Mouse (Mus musculus) layer of hippocampus, postnatal 36 days (tissue): Measurements from ENCODE around the gene Nfib. TPM values are rescaled to one million over a fixed set of nuclear protein-coding genes. Genes with fewer than 3 reads are reported as not detected.

Source experiments
- DNase-seq, 2 experiments: peaks; one replicate each; pipeline ENCODE4 v3.0.0; 2022
- total RNA-seq, 2 experiments: library from RNA; stranded (reverse); gene quantifications; 2 replicates each; pipeline ENCODE4 v1.2.3; 2021

The Nfib gene
- total RNA-seq, 2 experiments from 2014 or later, result 181 to 202 TPM

- DNase-seq, result no peak
Observed at GRCm38 (mm10) chr4:82538069-82538811, 167.3 kb downstream of the Nfib start.

DNA sequence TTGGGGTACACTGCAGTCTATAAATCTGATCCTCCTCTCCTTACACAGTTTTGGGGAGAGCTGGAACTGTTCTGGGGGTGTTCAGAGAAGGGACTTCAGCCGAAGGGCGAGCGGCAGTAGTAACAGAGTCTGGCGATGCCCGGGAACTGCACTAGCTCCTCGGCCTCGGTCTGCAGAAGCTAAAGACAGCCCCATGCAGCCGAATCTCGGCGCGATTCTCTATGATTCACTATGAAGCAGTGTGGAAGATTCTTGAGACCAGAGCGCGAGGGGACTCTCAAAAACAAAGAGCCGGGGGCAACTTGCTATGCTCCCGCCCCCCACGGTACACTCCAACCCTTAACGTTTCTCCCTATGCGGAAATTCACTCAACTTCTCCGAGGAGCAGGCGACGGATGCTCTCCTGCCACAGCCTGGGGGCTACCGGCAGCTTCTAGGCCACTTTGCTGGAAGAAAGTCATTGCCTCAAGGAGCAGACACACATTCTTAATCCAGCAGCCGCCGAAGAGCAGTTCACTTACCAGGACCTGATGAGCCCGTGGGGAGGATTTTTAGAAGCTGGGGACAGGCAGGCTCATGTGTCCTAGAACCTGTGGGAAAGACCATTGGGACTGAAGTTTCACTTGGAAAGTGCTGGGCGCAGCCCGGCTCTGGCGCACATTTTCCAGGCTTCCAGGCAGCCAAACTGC, 168.1 kb downstream of the Nfib start:
- DNase-seq, result peak; percentile 65 to 66

- DNase-seq, result peak; percentile 58 to 65
Observed at GRCm38 (mm10) chr4:82536435-82537278, 168.9 kb downstream of the Nfib start.

DNA sequence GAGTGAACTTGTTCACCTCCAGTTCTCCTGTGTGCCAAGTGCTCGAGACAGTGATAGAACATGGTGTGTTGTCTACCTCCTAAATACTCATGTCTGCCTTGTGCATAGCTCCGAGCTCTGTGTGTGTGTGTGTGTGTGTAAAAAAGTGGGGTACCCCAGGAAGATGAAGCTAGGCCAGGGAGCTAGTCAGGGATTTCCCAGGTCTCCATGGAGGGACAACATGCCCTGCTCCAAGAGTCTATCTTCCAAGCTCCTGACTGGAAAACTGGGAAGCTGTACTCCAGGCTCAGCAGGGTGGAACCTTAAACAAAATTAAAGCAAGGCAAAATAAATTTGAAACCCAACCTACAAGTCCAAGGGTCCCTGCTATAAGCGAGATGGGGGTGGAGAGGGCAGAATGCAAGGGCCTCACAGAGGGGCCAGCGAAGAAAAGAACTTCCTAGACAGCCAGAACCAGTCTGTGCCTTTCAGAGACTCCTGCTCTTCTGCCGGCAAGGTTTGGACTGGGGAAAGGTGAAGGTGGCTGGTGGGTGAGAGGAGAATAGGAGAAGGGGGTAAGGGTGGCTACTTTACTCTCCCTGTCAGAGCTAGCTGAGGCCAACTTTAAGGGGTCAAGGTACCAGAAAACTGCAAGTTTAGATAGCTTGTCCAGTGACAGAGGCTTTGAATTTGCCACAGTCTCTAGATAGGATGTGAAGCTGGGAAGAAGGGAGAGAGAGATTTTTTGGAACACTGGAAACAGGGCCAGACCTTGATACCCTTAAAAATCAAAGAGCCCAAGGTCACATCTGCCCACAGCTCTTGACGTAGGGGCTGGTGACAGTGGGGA, 169.7 kb downstream of the Nfib start:
- DNase-seq, result no peak

GRCm38 (mm10) chr4:82533231-82533630, 172.3 kb downstream of the Nfib start:
- DNase-seq, result no peak

GRCm38 (mm10) chr4:82532443-82533191, 172.9 kb downstream of the Nfib start:
- no peak for DNase-seq

GRCm38 (mm10) chr4:82531977-82532376, 173.6 kb downstream of the Nfib start:
- no peak for DNase-seq

- DNase-seq, result no peak
Observed at GRCm38 (mm10) chr4:82530875-82531353, 174.6 kb downstream of the Nfib start.

DNA sequence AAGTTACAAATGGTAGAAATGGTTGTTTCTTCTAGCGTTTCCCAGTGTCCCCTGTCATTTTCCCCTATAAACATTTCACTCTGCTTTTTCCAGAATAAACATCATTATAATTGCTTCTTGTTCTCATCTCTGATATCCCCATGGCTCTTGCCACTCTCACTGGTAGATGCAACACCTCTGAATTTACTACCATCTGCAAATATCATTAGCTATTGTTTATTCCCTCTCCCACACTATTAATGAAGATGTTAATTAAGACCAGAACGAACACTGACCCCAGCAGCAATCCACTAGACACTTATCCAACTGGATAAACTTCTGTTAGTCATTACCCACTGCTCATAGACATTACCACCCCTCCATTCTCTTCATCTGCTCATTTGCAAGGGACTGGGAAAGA, 176.6 kb downstream of the Nfib start:
- no peak for DNase-seq

DNA sequence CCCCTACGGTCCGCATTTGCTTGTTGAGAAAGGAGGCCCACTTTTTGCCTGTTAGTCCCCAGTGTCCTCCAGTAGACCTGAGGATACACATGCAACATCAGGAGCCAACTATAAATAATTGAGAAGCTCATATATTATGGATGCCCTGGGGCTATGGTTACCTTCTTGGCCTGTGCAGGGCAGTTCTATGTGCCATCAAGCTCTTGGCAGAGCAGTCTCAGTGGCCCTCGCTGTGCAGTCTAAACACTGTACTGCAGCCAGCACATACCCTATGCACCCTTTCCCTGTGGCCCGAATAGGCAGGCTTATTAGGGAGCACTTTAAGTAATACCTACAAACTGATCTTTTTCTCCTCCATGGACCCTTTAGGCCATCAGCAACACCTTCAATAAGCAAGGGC, 185.6 kb downstream of the Nfib start:
- no peak for DNase-seq

DNA sequence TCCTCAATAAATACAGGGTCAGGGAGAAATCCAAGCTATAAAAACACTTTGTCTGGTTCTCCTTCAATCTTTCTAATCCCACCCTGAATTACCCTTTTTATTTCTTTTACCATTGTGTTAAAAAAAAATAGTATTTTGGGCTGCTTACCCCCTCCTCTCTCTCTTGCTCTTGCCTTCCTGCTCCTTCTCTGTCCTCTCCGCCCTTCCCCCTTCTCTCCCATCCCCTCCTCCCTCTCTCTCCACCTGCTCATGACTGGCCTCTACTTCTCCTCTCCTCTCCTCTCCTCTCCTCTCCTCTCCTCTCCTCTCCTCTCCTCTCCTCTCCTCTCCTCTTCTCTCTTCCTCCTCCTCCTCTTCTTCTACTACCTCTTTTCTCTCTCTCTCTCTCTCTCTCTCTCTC, 187.4 kb downstream of the Nfib start:
- no peak for DNase-seq

- DNase-seq, result no peak
Observed at GRCm38 (mm10) chr4:82517311-82517710, 188.2 kb downstream of the Nfib start.

DNA sequence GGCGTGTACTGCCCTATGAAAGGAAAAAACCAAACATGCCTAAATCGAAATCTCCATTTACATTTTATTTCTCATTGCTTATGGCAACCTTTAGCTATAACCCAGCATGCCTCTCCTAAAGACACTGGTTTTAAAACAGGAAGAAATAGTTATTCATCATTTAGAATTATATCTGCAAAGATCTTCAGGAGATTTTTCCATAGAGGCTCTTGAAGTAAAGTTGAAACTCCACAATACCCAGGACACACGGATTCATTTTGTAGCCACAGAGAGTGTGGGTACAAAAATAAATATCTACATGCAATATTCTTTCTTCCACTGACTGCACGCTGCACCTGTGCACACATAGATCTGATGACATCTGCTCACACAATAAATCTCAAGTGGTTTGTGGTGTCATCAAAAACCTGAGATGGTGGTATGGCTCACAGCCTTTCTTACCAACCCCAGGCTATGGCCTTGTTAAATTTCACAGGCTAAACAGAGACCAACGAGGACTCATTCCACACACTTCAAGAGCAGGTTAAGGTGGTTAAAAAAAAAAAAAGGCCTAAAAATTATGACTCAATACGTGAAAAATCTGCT, 189.2 kb downstream of the Nfib start:
- no peak for DNase-seq

DNA sequence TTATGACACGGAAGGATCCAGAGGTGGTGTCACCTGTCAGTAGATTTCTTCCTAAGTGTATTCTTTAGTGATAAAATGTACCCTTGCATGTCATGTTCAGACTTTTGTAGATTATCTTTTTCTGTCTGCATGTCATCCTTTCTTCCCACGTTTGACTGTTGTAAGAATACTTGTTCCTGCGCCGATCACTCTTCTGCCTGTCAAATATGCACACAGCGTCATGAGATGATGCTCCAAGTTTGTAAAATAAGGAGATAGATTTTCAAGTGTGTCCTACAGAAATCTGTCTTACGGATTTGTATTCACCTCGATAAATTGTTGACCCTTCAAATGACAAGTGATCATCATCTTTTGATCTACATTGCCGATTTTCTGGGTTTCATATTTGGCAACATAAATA, 190.6 kb downstream of the Nfib start:
- DNase-seq, result no peak

DNA sequence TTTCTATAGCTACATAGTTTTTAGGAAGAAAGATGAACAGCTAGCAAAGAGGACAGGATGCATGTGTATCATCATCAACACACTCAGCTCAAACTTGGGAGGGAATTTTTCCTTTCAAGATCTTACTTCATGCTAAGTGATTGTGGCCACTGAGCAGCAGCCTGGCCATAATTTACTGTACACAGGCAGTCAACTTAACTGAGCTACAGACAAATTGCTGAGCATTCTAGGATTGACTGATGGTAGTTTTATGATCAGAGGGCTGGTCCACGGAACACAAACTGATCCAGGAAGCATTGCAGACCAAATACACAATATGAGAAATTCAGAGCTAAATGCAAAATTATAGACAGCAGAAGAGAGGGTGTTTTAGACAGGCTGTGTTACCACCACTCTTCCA, 191.2 kb downstream of the Nfib start:
- no peak for DNase-seq

DNA sequence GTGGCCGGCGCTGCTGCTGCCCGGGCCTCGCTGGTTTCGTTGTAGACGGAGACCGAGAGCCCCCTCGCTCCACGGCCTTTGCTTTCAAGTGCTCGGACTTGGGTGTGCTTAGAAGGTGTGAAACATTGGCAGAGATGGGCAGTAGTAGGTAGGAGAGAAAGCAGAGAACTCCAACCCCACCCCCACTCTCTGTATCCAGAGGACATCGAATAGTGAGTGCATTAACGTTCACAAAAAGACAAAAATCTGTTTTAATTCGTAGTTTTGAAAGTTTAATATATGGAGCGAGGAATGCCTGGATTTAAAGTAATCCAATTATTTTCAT, 192.2 kb downstream of the Nfib start:
- DNase-seq, result no peak

- DNase-seq, result peak; percentile 96 to 97
Observed at GRCm38 (mm10) chr4:82512743-82513425, 192.7 kb downstream of the Nfib start.

GRCm38 (mm10) chr4:82512335-82512734, 193.2 kb downstream of the Nfib start:
- no peak for DNase-seq

- DNase-seq, result peak in 1 of 2 experiments; percentile 61
Observed at GRCm38 (mm10) chr4:82511524-82511923, 194.0 kb downstream of the Nfib start.

GRCm38 (mm10) chr4:82511001-82511513, 194.5 kb downstream of the Nfib start:
- no peak for DNase-seq
